Mouse (Mus musculus): Measurements from ENCODE around the gene Siae.

DNA sequence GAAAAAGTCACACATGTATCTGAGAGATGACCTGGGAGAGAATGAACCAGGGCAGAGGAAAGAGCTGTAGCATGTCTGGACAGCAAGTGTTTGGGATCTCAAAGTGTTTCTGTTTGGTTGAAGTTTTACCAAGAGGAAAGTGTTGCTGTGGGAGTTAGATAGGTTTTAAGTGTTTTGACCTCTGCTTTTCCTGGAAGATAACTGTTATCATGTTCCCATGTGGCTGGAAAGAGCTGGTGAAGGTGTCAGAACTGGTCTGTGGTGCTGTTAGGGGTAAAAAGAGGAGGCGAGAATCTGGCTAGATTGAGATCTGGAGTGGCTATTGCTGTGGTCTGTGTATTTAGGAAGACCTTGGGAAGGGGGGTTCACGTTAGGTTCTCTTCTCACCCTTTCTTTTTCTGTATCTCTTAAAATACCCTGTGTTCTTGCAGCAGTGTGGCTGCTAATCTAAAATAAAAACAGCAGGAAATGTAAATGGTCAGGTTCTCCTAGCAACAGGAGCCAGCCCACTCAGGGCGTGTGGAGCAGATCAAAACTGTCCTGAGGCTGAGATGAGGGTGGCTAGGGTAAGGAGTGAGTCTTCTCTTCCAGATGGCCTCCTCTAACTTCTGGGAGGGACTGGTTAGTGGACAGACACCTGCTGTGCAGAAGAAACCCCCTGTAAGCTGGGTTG is 16.8 kb downstream of the Siae start:
- no peak for TF ChIP-seq CTCF (IDR thresholded peaks at IDR 0.05; ENCODE audit: borderline replicate concordance, control insufficient read depth, extremely low read depth, insufficient read depth, low read length, poor library complexity)
- no peak for TF ChIP-seq POLR2A (IDR thresholded peaks at IDR 0.05; ENCODE audit: control insufficient read depth, extremely low read depth, insufficient read depth, low read length, poor library complexity)

Data from thymus, adult 2 months (tissue).